ENCODE assay signal across 10 mouse cellular contexts in the genomic region with DNA sequence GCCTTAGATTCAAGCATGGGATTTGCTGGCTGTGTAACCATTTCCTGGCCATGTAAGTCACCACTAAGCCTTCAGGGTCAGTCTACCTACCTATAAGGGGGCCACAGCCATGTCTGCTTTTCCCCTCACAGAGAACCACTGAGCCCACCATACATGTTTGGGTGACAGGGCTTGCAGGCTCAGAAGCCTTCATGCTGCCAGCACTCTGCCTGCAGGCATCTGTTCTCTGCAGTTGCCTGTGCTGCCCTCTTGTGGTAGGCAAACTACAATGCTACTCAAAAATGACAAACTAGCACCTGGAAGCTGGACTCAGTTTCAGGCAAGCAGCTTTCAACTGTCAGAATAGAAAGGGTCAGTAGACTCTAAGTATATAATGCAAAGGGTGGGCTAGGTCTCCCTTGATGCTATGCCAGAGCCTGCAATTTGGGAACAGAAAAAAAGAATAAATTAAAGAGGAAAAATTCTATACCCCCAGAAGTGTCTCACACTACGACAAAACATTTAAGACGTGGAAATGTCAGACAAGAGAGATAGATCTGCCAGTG.
DNase-seq lines count a peak whose midpoint lies in the region; ATAC-seq lines count a peak whose summit lies in the region.
"Had no signal": no experiment of that assay in that cellular context is flagged by ENCODE, and none has a peak within 500 bp of the region (broad histone marks: within the 10 kb centered on the region; RNA-seq: fewer than 3 reads in every experiment).

No protein-coding gene starts in this region.

- H3K27ac ChIP-seq in forebrain, embryonic 11.5 days (ENCODE audit: low read depth, low read length) = no peak overlapping the region
- H3K27ac ChIP-seq in limb, embryonic 11.5 days (replicated peaks; ENCODE audit: low read depth, low read length) = peak overlapping the region; percentile 61; the same call in 1 of the 2 replicates
- H3K27ac ChIP-seq in neural tube, embryonic 11.5 days (ENCODE audit: low read depth, low read length) = no peak overlapping the region
- H3K27ac ChIP-seq: midbrain, embryonic 12.5 days had no signal

- no peaks in the 10 kb centered on the region; the same call in 1 of the 2 replicates for H3K4me1 ChIP-seq in forebrain, embryonic 11.5 days (replicated peaks; ENCODE audit: control insufficient read depth, insufficient read depth, low read length)
- peaks cover 36% of the 10 kb centered on the region for H3K4me1 ChIP-seq in limb, embryonic 11.5 days (ENCODE audit: control insufficient read depth, insufficient read depth, low read length)
- H3K4me1 ChIP-seq in neural tube, embryonic 11.5 days (ENCODE audit: control insufficient read depth, insufficient read depth, low read length) = no peaks in the 10 kb centered on the region; the same call in 1 of the 2 replicates

- ATAC-seq in forebrain, embryonic 11.5 days (replicated peaks; ENCODE audit: low FRiP score) = no peak
- peak; percentile 44 for ATAC-seq in inflammation-experienced regulatory T-cells, adult 6 months
- no peak for ATAC-seq in limb, embryonic 11.5 days (ENCODE audit: insufficient number of reproducible peaks, low FRiP score, low TSS enrichment, low read depth)
- no peak for ATAC-seq in neural tube, embryonic 11.5 days (ENCODE audit: insufficient read depth, low FRiP score, low TSS enrichment)

- no peak overlapping the region for H3K4me3 ChIP-seq in forebrain, embryonic 11.5 days (ENCODE audit: low read depth, low read length)
- no peak overlapping the region for H3K4me3 ChIP-seq in limb, embryonic 11.5 days (ENCODE audit: low read depth, low read length)
- no peak overlapping the region for H3K4me3 ChIP-seq in neural tube, embryonic 11.5 days (ENCODE audit: low read depth, low read length)
- H3K4me3 ChIP-seq: embryonic facial prominence, embryonic 12.5 days; midbrain, embryonic 12.5 days had no signal

- H3K27me3 ChIP-seq in forebrain, embryonic 11.5 days (ENCODE audit: control insufficient read depth, insufficient read depth, low read length) = no peaks in the 10 kb centered on the region
- H3K27me3 ChIP-seq in limb, embryonic 11.5 days (ENCODE audit: control insufficient read depth, insufficient read depth, low read length) = no peaks in the 10 kb centered on the region
- no peaks in the 10 kb centered on the region for H3K27me3 ChIP-seq in neural tube, embryonic 11.5 days (ENCODE audit: control insufficient read depth, insufficient read depth, low read length)
- H3K27me3 ChIP-seq: embryonic facial prominence, embryonic 12.5 days; midbrain, embryonic 12.5 days had no signal

- H3K9ac ChIP-seq in forebrain, embryonic 11.5 days (ENCODE audit: low read length) = no peak overlapping the region
- no peak overlapping the region for H3K9ac ChIP-seq in limb, embryonic 11.5 days (ENCODE audit: low read length)
- no peak overlapping the region for H3K9ac ChIP-seq in neural tube, embryonic 11.5 days (ENCODE audit: low read length)
- H3K9ac ChIP-seq: embryonic facial prominence, embryonic 12.5 days; midbrain, embryonic 12.5 days had no signal

- H3K4me2 ChIP-seq in forebrain, embryonic 11.5 days (ENCODE audit: low read depth, low read length, severe bottlenecking) = no peak overlapping the region
- H3K4me2 ChIP-seq in limb, embryonic 11.5 days (ENCODE audit: low read depth, severe bottlenecking) = no peak overlapping the region
- H3K4me2 ChIP-seq in neural tube, embryonic 11.5 days (ENCODE audit: low read depth) = no peak overlapping the region
- H3K4me2 ChIP-seq: embryonic facial prominence, embryonic 12.5 days; midbrain, embryonic 12.5 days had no signal

- no peaks in the 10 kb centered on the region for H3K9me3 ChIP-seq in forebrain, embryonic 11.5 days (ENCODE audit: control insufficient read depth, low read length)
- no peaks in the 10 kb centered on the region for H3K9me3 ChIP-seq in limb, embryonic 11.5 days (ENCODE audit: control insufficient read depth, low read length)
- H3K9me3 ChIP-seq in neural tube, embryonic 11.5 days (ENCODE audit: control insufficient read depth, low read length) = no peaks in the 10 kb centered on the region
- H3K9me3 ChIP-seq: embryonic facial prominence, embryonic 12.5 days; midbrain, embryonic 12.5 days had no signal

- peak; percentile 41 for DNase-seq in left cerebral cortex, adult 11 months (ENCODE audit: low spot score)
- DNase-seq in left cerebral cortex, adult 8-10 months (ENCODE audit: low spot score in 2 of 2) = no peak
- DNase-seq in c-Kit-negative CD71-positive TER-119-positive erythroid progenitor cells, embryonic 14.5 days (ENCODE audit: low read depth, low spot score) = peak; percentile 3
- peak; percentile 78 for DNase-seq in forebrain, embryonic 11.5 days (ENCODE audit: low spot score)
- peak; percentile 86 for DNase-seq in limb, embryonic 11.5 days (ENCODE audit: low spot score)
- peak; percentile 63 for DNase-seq in neural tube, embryonic 11.5 days (ENCODE audit: low spot score)
- DNase-seq in thymus, adult 18-20 months = peak; percentile 45 to 50

- 89% methylated on average over 2 of the region's 2 CpGs for WGBS in forebrain, embryonic 11.5 days
- WGBS in limb, embryonic 11.5 days = 92% methylated on average over 2 of the region's 2 CpGs
- 89% methylated on average over 2 of the region's 2 CpGs for WGBS in neural tube, embryonic 11.5 days

- H3K36me3 ChIP-seq in forebrain, embryonic 11.5 days (ENCODE audit: control insufficient read depth, insufficient read depth, low read length) = no peaks in the 10 kb centered on the region
- no peaks in the 10 kb centered on the region for H3K36me3 ChIP-seq in limb, embryonic 11.5 days (ENCODE audit: control insufficient read depth, insufficient read depth, low read length)
- no peaks in the 10 kb centered on the region for H3K36me3 ChIP-seq in neural tube, embryonic 11.5 days (ENCODE audit: control insufficient read depth, insufficient read depth, low read length)
- H3K36me3 ChIP-seq: embryonic facial prominence, embryonic 12.5 days; midbrain, embryonic 12.5 days had no signal

Comparison
In these comparisons a context has a peak if more than half of its experiments do, and no peak if none do; other contexts are left out.
1. DNase-seq: peak in left cerebral cortex, adult 11 months (single experiment), c-Kit-negative CD71-positive TER-119-positive erythroid progenitor cells, embryonic 14.5 days (single experiment), forebrain, embryonic 11.5 days (single experiment), limb, embryonic 11.5 days (single experiment), neural tube, embryonic 11.5 days (single experiment) and thymus, adult 18-20 months (2 of 2); none in left cerebral cortex, adult 8-10 months (0 of 2).